Mouse (Mus musculus): ENCODE measurements around the gene Slc25a19.

GRCm38 (mm10) chr11:115618001-115618400, 10.1 kb downstream of the Slc25a19 start:
- TF ChIP-seq FLI1 (IDR thresholded peaks at IDR 0.05; ENCODE audit: low read length), result no peak
- no peak for TF ChIP-seq GATA1 (IDR thresholded peaks at IDR 0.05; ENCODE audit: borderline replicate concordance, low read length)
